Mouse (Mus musculus): ENCODE measurements around the gene Trim13.
A peak's percentile ranks its signal among the peaks of the same experiment; 100 is the strongest.
"Not testable (repeated sequence)": the region's sequence is repeated elsewhere in the genome, so short reads cannot be mapped to it uniquely, and the experiment has no call there.

Gene Trim13

DNA sequence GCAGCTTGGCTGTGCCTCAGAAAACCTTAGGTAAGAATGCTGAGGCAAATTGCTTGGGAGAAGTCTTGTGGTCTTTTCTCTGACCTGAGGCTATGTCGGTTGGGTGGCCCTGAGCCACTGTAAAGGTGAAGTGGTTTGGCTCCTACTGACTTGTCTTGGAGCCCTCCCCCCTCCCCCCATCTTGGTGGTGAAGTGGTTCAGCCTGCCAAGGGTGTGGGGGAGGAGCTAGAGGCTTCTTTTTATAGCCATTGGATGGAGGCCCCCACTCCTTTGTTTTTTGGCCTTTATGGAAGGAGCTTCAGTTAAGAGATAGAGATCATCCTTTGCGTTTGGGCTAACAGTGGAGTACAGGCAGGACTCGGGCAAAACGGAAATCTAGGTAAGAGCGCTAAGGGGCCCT lies at the start of gene Trim13:
Gene Trim13 (plus strand): TSS at position 280 of the 400 bp plus-strand sequence.
- no peak for DNase-seq (ENCODE audit: low spot score in 2 of 2)

- no peak for DNase-seq (ENCODE audit: low spot score in 2 of 2)
Observed at GRCm38 (mm10) chr14:61548614-61549013, 49.4 kb upstream of the Trim13 start.

- DNase-seq (ENCODE audit: low spot score in 2 of 2): no peak
Observed at GRCm38 (mm10) chr14:61555931-61556288, 42.1 kb upstream of the Trim13 start.

DNA sequence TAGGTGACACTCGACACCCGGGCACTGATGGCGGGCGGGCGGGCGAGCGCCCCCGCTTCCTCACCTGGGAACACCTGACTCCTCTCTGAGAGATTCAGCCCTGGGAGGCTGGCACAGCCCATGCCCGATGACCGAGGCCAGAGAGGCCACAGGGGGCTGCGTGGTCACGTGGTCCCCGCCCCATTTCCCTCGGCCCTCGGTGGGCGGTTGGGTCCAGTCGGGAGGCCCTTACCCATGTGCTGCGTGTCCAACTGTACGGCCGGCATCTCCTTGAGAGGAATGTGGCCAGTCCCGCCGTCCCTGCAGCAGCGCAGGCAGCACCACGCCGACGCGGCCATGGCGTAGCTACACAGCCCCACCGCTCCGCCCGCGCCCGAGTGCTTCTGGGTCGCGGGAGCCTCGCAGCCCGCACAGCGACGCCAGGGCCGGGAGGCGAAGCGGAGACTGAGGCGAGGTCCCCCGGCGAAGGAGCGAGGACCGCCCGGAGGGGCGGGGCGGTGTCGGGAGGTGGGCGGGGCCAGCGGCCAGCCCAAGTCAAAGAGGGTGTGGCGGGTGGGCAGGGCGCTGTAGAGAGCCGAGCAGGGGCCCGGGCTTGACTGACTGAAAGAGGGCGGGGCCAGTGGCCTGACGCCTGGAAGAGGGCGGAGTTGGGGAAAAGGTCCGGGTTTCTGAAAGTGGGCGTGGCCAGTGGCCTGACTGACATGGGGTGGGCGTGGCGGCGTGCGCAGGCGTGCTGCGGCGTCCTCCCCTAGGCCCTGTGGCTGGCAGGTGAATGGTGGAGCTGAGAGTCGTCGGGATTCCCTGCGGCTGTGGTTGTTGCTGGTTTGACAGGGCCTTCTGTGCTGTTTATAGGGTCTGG lies 41.5 kb upstream of the Trim13 start, which contains the start of gene Spryd7:
Gene Spryd7 (minus strand): TSS at position 598 of the 859 bp plus-strand sequence.
- DNase-seq (ENCODE audit: low spot score in 2 of 2): peak; percentile 97

DNA sequence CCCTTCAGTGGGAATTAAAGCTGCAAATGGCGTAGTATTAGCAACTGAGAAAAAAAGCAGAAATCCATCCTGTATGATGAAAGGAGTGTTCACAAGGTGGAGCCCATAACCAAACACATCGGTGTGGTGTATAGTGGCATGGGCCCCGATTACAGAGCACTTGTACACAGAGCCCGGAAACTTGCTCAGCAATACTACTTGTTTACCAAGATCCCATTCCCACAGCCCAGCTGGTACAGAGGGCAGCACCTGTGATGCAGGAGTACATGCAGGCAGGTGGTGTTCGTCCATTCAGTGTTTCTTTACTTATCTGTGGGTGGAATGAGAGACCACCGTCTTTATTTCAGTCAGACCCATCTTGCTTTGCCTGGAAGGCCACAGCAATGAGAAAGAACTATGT lies 39.1 kb upstream of the Trim13 start:
- DNase-seq (ENCODE audit: low spot score in 2 of 2): no peak

DNA sequence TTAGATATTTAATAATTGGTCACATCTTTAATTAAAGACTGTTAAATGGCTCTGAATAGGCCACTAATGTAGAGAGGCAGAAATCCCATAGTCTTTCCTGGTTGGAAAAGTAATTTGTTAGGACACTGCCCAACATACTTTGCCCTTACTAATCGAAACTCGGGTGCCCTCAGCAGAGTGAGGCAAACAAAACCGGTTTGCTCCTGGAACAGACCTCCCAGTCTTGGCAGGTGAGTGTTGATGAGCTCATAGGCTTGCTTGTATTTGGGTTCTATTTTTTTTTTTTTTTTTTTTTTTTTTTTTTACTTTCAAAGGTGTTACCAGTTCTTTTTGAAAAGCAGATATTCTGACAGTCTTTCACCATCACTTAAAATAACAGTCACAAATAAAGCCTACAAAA lies 38.2 kb upstream of the Trim13 start:
- no peak for DNase-seq (ENCODE audit: low spot score in 2 of 2)

- not testable (repeated sequence) for DNase-seq (ENCODE audit: low spot score in 2 of 2)
Observed at GRCm38 (mm10) chr14:61566211-61566610, 31.8 kb upstream of the Trim13 start.

GRCm38 (mm10) chr14:61569344-61569743 lies 28.7 kb upstream of the Trim13 start:
- no peak for DNase-seq (ENCODE audit: low spot score in 2 of 2)

GRCm38 (mm10) chr14:61571366-61571765 lies 26.7 kb upstream of the Trim13 start:
- DNase-seq (ENCODE audit: low spot score in 2 of 2): peak; percentile 67 to 90

DNA sequence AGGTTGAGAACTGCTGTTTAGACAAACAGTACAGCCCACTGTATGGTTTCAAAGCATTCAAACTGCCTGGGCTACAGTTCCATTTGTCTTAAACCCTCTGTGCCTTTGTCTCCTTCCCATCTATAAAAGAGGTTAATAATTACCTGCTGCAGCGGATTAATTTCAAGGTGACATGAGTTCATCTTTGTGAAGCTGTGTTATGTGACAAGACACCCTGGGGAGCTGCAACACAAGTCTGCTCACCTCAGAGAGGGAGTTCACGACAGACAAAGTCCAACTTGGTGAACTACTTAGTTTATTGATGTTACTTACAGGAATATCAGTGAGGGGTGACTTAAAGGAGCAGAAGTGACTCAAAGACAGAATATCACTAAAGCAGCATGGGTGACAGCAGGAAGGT lies 25.9 kb upstream of the Trim13 start:
- DNase-seq (ENCODE audit: low spot score in 2 of 2): no peak

GRCm38 (mm10) chr14:61575066-61575465 lies 23.0 kb upstream of the Trim13 start:
- DNase-seq (ENCODE audit: low spot score in 2 of 2): peak in 1 of 2 experiments; percentile 34

DNA sequence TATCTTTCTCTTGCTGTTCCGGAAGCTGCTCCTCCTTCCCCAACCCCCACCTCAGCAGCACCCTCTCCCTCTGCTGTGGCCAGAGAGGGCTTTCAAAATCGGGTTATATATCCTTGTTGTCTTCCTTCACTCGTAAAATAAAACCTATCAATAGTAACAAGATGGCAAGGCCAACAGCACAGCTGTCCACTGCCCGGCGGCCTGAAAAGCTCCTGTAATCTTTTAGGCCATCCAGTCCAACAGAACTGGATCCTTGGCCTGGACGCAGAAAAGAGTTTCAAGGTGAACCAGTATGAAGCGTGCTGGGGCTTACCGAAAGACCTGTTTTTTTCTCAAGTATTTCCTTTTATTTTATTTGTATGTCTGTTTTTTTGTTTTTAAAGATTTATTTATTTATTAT lies 22.1 kb upstream of the Trim13 start:
- DNase-seq (ENCODE audit: low spot score in 2 of 2): no peak

- DNase-seq (ENCODE audit: low spot score in 2 of 2): no peak
Observed at GRCm38 (mm10) chr14:61589288-61590065, 8.6 kb upstream of the Trim13 start.

DNA sequence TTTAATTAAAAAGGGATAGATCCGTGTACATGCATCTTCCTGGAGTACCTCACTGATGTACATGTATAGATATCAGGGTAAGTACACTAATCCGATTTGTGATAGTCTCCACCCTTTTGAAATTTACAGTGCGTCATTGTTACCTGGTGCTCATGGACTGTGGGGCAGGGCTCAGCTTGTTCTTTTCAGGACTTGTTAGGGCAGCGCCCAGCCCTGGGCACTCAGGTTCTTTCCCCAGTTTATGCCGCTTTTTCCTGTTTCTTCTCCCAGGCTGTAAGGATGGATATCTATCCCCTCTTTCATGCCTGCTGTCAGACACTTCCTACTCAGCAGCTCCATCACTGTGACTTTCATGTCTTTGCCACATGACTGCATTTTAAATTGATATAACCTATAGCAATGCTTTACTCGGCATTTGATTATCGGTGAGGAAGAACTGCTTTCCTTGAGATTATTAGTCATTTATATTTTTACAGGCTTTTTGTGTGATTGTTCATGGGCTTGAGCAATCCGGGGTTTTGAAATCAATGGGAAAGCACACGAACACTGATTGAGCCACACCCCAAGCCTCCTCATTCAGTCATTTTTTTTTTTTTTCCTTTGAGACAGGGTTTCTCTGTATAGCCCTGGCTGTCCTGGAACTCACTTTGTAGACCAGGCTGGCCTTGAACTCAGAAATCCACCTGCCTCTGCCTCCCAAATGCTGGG lies 1.2 kb upstream of the Trim13 start:
- DNase-seq (ENCODE audit: low spot score in 2 of 2): no peak

DNA sequence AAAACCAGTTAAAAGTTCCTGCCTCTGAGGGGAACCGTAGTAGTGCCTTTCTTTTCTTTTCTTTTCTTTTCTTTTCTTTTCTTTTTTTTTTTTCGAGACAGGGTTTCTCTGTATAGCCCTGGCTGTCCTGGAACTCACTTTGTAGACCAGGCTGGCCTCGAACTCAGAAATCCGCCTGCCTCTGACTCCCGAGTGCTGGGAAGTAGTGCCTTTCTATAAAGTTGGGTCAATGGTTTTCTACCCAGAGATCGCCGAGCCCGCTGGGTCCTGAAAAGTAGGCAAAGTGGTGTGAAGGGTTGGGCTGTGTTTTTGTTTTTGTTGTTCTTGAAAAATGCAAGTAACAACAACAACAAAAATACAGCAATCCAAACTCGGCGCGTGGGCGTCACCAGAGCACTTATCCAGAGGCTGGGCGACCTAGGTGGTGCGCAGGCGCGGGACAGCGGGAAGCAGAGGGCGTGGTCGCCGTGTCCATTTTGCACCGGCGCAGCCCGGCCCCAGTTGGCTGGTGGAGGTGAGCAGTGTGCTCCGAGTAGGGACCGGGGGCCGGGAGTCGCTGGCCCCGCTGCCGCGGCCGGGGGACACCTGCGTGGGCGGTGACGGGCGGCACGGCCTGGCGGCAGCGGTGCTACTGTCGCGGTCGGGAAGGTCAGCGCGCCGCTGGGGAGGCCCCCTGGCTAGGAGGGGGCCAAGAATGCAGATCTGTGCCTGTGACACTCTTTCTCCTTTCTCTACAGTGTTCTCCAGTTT lies 1.2 kb downstream of the Trim13 start:
- peak; percentile 88 to 90 for DNase-seq (ENCODE audit: low spot score in 2 of 2)

DNA sequence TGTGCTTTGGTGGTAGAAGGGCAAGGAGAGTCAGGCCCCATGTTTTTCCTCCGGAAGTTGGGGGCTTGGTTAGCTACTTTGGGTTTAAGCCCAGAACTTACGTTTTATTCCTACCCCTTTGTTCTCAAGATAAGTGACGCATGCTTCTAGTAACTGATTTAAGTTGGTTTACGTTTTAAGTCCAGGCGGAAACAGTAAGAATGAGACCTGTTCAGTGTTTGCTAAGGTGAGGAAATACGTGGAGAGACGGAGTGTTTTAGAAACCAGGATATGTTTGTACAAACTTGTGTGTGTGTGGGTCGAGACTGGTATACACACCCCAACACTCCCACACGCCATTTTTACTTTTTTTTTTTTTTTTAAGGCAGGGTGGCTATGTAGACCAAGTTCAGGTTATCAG lies 3.3 kb downstream of the Trim13 start:
- DNase-seq (ENCODE audit: low spot score in 2 of 2): no peak

DNA sequence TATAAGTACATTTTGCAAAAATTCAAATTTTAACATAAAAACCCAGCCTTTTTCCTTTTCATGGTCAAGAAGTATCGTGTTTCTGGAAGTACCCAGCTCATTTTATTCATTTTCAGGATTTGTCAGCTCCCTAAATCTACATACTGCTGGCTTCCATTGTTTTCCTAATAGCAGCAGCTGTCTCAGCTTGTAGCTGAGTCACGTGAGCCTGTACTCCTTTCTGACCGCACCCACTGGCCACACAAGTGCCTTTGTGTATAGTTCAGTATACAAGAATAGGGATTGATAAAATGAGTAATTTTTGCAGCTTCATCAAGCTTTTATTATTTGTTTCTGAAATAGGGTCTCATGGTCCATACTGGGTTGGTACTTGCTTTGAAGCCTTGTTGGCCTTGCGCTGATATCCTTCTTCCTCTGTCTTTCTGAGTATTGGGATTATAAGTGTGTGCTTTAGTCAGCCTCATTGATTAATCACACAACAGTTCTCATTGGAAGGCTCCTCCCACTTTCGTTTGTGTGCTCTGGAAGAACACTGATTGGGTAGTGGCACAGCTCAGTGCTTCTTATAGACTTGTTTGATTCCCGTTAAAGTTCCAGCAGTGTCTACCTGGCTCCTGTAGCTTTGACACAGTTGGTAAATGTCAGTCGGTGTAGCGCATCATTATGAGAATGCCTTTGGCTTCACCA lies 5.2 kb downstream of the Trim13 start:
- DNase-seq (ENCODE audit: low spot score in 2 of 2): no peak

GRCm38 (mm10) chr14:61604081-61604480 lies 6.0 kb downstream of the Trim13 start:
- DNase-seq (ENCODE audit: low spot score in 2 of 2): no peak

DNA sequence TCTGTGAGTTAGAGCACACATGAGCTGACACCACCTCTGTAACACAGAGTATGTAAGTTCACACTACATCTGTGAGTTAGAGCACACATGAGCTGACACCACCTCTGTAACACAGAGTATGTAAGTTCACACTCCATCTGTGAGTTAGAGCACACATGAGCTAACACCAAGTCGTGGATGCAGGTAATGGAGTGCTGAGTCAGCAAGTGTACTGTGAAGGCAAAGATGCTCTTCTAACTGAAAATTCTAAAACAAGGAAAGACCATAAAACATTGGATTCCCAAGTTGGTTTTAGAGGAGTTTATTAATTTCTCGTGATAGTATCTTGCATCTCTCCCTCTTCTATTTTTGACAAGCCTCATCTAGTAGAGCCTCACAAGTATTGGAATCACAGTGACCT lies 8.0 kb downstream of the Trim13 start:
- not testable (repeated sequence) for DNase-seq (ENCODE audit: low spot score in 2 of 2)

GRCm38 (mm10) chr14:61607157-61607556 lies 9.1 kb downstream of the Trim13 start, which contains the start of gene Kcnrg:
Gene Kcnrg, plus strand, starts transcription at chr14:61607457.
- no peak for DNase-seq (ENCODE audit: low spot score in 2 of 2)

DNA sequence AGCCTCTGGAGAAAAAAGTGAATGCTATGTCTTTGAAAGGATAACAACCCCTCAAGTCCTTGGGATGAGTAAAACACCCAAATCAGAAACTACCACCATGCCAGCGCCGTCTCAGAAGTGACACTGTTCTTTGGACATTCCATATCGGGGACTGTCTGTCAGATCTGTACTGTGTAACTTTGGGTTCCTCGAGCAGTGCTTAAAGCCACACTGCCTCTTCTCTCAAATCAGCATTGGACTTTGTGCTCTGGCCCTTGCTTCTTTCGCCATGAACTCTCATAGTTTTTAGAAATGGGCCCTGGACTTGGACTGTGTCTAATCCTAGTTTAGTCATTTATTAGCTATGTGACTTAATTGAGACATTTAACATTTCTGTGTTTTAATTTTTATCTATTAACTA lies 13.7 kb downstream of the Trim13 start:
- DNase-seq (ENCODE audit: low spot score in 2 of 2): no peak

Data from urinary bladder, postnatal 4 days (tissue).